Mouse (Mus musculus): Measurements from ENCODE around the gene Tstd2.
A peak's percentile ranks its signal among the peaks of the same experiment; 100 is the strongest.

Gene Tstd2

GRCm38 (mm10) chr4:46080261-46080660 is 58.2 kb downstream of the Tstd2 start:
- DNase-seq = no peak

- no peak for DNase-seq
These were observed 61.6 kb downstream of the Tstd2 start for GRCm38 (mm10) chr4:46076892-46077291.

DNA sequence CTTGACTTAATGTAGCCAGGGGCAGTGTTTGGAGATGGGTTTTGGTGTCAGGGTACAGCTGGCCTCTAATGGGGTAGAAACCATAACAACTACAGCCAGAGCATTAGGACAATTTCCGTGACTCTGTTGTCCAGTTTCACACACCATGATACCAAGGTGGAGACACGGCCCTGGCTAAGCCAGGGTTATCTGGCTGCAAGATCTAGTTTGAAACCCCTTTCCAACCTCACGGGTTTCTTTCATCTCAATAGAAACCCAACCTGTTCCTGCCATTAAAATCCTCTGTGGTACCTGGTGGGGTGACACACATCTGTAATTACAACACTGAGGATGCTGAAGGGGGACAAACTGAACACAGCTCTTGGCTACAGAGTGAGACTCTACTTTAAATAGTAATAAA is 62.8 kb downstream of the Tstd2 start:
- DNase-seq = no peak

DNA sequence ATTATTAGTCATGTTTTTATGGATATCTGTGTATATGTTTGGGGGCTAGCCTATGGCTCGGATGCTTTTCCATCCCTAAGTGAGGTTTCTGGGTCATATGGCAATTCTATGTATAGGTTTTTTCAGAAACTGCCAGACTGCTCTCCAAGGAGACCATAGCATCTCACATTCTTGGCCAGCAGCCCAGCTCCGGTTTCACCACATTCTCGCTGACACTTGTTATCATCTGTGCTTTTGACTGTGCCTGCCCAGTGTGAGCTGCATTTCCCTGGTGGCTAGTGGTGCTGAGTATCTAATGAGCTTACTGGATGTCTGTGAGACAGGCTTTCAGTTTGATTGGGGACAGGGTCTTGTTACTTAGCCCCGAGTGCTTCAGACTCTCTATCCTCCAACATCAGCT is 64.8 kb downstream of the Tstd2 start:
- no peak for DNase-seq

- no peak for DNase-seq
These were observed 65.9 kb downstream of the Tstd2 start for GRCm38 (mm10) chr4:46072631-46073030.

GRCm38 (mm10) chr4:46069851-46070482 is 68.5 kb downstream of the Tstd2 start:
- no peak for DNase-seq

DNA sequence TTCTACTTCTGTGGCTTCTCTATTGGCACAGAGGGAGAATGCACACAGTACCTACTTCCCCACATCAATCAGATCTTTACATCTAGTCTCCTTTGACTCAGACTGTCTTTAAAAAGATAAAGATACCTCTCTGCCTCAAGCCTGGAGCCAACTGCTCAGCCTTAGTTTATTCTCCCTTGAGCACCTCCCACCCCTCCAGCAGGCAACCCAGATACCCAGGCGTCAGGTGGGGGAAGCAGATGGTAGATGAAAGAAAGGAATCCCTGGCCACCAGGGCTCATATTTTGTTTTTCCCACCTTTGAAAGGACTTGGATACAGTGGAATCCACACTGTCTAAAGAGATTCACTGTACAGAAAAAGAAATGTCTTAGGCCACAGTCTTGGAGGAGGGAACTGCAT is 69.9 kb downstream of the Tstd2 start:
- DNase-seq = peak; percentile 13

- no peak for DNase-seq
These were observed 70.4 kb downstream of the Tstd2 start for GRCm38 (mm10) chr4:46068060-46068459.

DNA sequence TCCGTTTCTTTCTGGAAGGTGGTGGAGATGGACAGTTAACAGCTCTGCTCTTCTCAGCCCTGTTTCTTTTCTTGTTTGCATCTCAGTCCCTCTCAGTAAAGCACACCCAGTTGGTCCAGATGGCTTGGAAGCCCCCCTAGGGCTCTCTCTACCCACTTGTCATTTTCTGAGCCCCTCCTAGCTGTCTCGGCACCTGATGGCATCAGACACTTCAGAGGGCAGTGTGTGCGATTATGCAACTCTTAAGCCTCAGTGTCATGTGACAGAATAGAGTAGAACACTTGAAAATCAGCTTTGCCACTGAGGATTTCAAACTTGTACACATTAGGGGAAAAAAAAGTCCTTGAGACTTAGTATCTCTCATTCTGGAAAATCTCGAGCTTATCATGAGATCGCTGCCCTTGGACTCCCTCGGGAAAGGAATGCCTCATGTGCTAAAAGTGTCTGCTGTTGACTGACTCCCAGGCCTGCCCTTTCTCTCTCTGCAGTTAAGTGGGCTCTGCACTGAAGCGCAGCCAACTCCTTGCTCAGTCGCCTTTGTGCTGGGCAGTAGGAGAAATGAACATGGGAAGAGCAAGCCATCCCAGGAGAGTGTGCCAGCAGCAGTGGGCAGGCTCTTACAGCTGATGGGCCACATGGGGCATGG is 72.7 kb downstream of the Tstd2 start:
- DNase-seq = no peak

- no peak for DNase-seq
These were observed 73.5 kb downstream of the Tstd2 start for GRCm38 (mm10) chr4:46064961-46065360.

All from thymus, postnatal 4 days (tissue).